Mouse (Mus musculus): ENCODE measurements at regions not wholly inside any gene's neighbourhood (a gene's known extent, or its start where the extent isn't known, plus 50 kb on each side); places are given as distances from the start of the nearest gene placed in this dataset.
A peak's percentile ranks its signal among the peaks of the same experiment; 100 is the strongest.

- peaks cover 35% of the 10 kb centered on the region for H3K4me1 ChIP-seq
- H3K4me3 ChIP-seq, result no peak overlapping the region
- no peak overlapping the region for H3K27ac ChIP-seq (replicated peaks)
- H3K27me3 ChIP-seq, result peaks cover 17% of the 10 kb centered on the region; the same call in 1 of the 2 replicates
- H3K36me3 ChIP-seq, result no peaks in the 10 kb centered on the region
- no peak overlapping the region for H3K9ac ChIP-seq (replicated peaks)
- 90% methylated on average over 10 of the region's 10 CpGs for WGBS
- H3K4me2 ChIP-seq (replicated peaks), result no peak overlapping the region
- H3K9me3 ChIP-seq, result no peaks in the 10 kb centered on the region
- ATAC-seq (ENCODE audit: low FRiP score, low read depth), result no peak
Observed at GRCm38 (mm10) chr5:111527741-111528140, 110.6 kb downstream of the Mn1 start.

GRCm38 (mm10) chr5:111529096-111529495, 111.9 kb downstream of the Mn1 start:
- Histone ChIP-seq H3K9ac (replicated peaks) (peak overlapping the region; percentile 28; the same call in 1 of the 2 replicates), H3K4me3 (no peak overlapping the region)

GRCm38 (mm10) chr5:111530628-111531524, 113.7 kb downstream of the Mn1 start:
- H3K36me3 ChIP-seq, result no peaks in the 10 kb centered on the region
- peak overlapping the region; percentile 66 for H3K27ac ChIP-seq (replicated peaks)
- H3K4me2 ChIP-seq (replicated peaks), result peak overlapping the region; percentile 33
- H3K9me3 ChIP-seq, result no peaks in the 10 kb centered on the region
- peak overlapping the region; percentile 29; the same call in 1 of the 2 replicates for H3K9ac ChIP-seq (replicated peaks)
- H3K4me1 ChIP-seq, result peaks cover 45% of the 10 kb centered on the region
- 12% methylated on average over 26 of the region's 26 CpGs for WGBS
- peaks cover 13% of the 10 kb centered on the region; the same call in 1 of the 2 replicates for H3K27me3 ChIP-seq
- ATAC-seq (ENCODE audit: low FRiP score, low read depth), result no peak
- no peak overlapping the region for H3K4me3 ChIP-seq

More at GRCm38 (mm10) chr5:111529096-111529495, 111.9 kb downstream of the Mn1 start:
- H3K9me3 ChIP-seq, result no peaks in the 10 kb centered on the region
- peak; percentile 47; the same call in 1 of the 2 replicates for ATAC-seq (ENCODE audit: low FRiP score, low read depth)
- H3K4me1 ChIP-seq, result peaks cover 35% of the 10 kb centered on the region
- H3K4me2 ChIP-seq (replicated peaks), result no peak overlapping the region
- no peaks in the 10 kb centered on the region for H3K36me3 ChIP-seq
- peak overlapping the region; percentile 60 for H3K27ac ChIP-seq (replicated peaks)
- 12% methylated on average over 9 of the region's 9 CpGs for WGBS
- peaks cover 17% of the 10 kb centered on the region; the same call in 1 of the 2 replicates for H3K27me3 ChIP-seq

GRCm38 (mm10) chr5:111532446-111533035, 115.4 kb downstream of the Mn1 start:
- H3K9me3 ChIP-seq, result no peaks in the 10 kb centered on the region
- no peak overlapping the region for H3K4me3 ChIP-seq
- no peak overlapping the region for H3K27ac ChIP-seq (replicated peaks)
- no peak overlapping the region for H3K4me2 ChIP-seq (replicated peaks)
- H3K4me1 ChIP-seq, result peaks cover 44% of the 10 kb centered on the region
- 89% methylated on average over 9 of the region's 9 CpGs for WGBS
- peaks cover 13% of the 10 kb centered on the region; the same call in 1 of the 2 replicates for H3K27me3 ChIP-seq
- no peaks in the 10 kb centered on the region for H3K36me3 ChIP-seq
- ATAC-seq (ENCODE audit: low FRiP score, low read depth), result no peak
- no peak overlapping the region for H3K9ac ChIP-seq (replicated peaks)

- Histone ChIP-seq H3K27me3 (peaks cover 10% of the 10 kb centered on the region; the same call in 1 of the 2 replicates), H3K4me2 (replicated peaks) (no peak overlapping the region), H3K4me3 (no peak overlapping the region), H3K27ac (replicated peaks) (peak overlapping the region; percentile 46; the same call in 1 of the 2 replicates), H3K9ac (replicated peaks) (no peak overlapping the region), H3K9me3 (no peaks in the 10 kb centered on the region), H3K4me1 (peaks cover 47% of the 10 kb centered on the region), H3K36me3 (no peaks in the 10 kb centered on the region)
- 62% methylated on average over 13 of the region's 13 CpGs for WGBS
- no peak for ATAC-seq (ENCODE audit: low FRiP score, low read depth)
Observed at GRCm38 (mm10) chr5:111535978-111536377, 118.8 kb downstream of the Mn1 start.

GRCm38 (mm10) chr5:111538560-111539450, 121.6 kb downstream of the Mn1 start:
- WGBS, result 61% methylated on average over 13 of the region's 13 CpGs
- H3K36me3 ChIP-seq, result no peaks in the 10 kb centered on the region
- no peak overlapping the region for H3K4me2 ChIP-seq (replicated peaks)
- no peak overlapping the region for H3K4me3 ChIP-seq
- H3K9me3 ChIP-seq, result no peaks in the 10 kb centered on the region
- peaks cover 40% of the 10 kb centered on the region for H3K4me1 ChIP-seq
- peak; percentile 85 for ATAC-seq (ENCODE audit: low FRiP score, low read depth)
- H3K27ac ChIP-seq (replicated peaks), result peak overlapping the region; percentile 71
- no peak overlapping the region; the same call in 1 of the 2 replicates for H3K9ac ChIP-seq (replicated peaks)
- H3K27me3 ChIP-seq, result no peaks in the 10 kb centered on the region

GRCm38 (mm10) chr5:111540486-111540885, 123.3 kb downstream of the Mn1 start:
- Histone ChIP-seq H3K9me3 (no peaks in the 10 kb centered on the region), H3K4me1 (peaks cover 33% of the 10 kb centered on the region), H3K4me2 (replicated peaks) (no peak overlapping the region), H3K9ac (replicated peaks) (no peak overlapping the region), H3K27ac (replicated peaks) (no peak overlapping the region), H3K27me3 (no peaks in the 10 kb centered on the region), H3K36me3 (no peaks in the 10 kb centered on the region), H3K4me3 (no peak overlapping the region)
- 25% methylated on average over 3 of the region's 3 CpGs for WGBS
- ATAC-seq (ENCODE audit: low FRiP score, low read depth), result no peak

- no peaks in the 10 kb centered on the region for H3K36me3 ChIP-seq
- no peak overlapping the region for H3K4me2 ChIP-seq (replicated peaks)
- WGBS, result 90% methylated on average over 3 of the region's 3 CpGs
- H3K4me1 ChIP-seq, result peaks cover 28% of the 10 kb centered on the region
- no peak overlapping the region for H3K27ac ChIP-seq (replicated peaks)
- H3K4me3 ChIP-seq, result no peak overlapping the region
- no peak overlapping the region for H3K9ac ChIP-seq (replicated peaks)
- ATAC-seq (ENCODE audit: low FRiP score, low read depth), result no peak
- H3K27me3 ChIP-seq, result no peaks in the 10 kb centered on the region
- no peaks in the 10 kb centered on the region for H3K9me3 ChIP-seq
Observed at GRCm38 (mm10) chr5:111542077-111542476, 124.9 kb downstream of the Mn1 start.

GRCm38 (mm10) chr5:111543721-111544495, 126.7 kb downstream of the Mn1 start:
- Histone ChIP-seq H3K27ac (replicated peaks) (no peak overlapping the region), H3K9me3 (no peaks in the 10 kb centered on the region), H3K36me3 (no peaks in the 10 kb centered on the region), H3K27me3 (no peaks in the 10 kb centered on the region), H3K4me2 (replicated peaks) (no peak overlapping the region), H3K9ac (replicated peaks) (no peak overlapping the region), H3K4me1 (peaks cover 19% of the 10 kb centered on the region), H3K4me3 (no peak overlapping the region)
- 84% methylated on average over 9 of the region's 9 CpGs for WGBS
- no peak for ATAC-seq (ENCODE audit: low FRiP score, low read depth)

GRCm38 (mm10) chr5:111553471-111554382, 136.6 kb downstream of the Mn1 start:
- Histone ChIP-seq H3K27ac (replicated peaks) (peak overlapping the region; percentile 88), H3K4me1 (peaks cover 33% of the 10 kb centered on the region), H3K27me3 (peaks cover 16% of the 10 kb centered on the region), H3K4me3 (no peak overlapping the region), H3K4me2 (replicated peaks) (no peak overlapping the region), H3K9ac (replicated peaks) (no peak overlapping the region), H3K9me3 (no peaks in the 10 kb centered on the region), H3K36me3 (no peaks in the 10 kb centered on the region)
- ATAC-seq (ENCODE audit: low FRiP score, low read depth), result no peak
- 78% methylated on average over 16 of the region's 16 CpGs for WGBS
